Mouse (Mus musculus) ovary, adult 18-20 months (tissue): ENCODE measurements around the gene AC134908.4.
A peak's percentile ranks its signal among the peaks of the same experiment; 100 is the strongest.
"Not testable (repeated sequence)": the region's sequence is repeated elsewhere in the genome, so short reads cannot be mapped to it uniquely, and the experiment has no call there.

Experiments
- DNase-seq: peaks from one replicate; pipeline ENCODE4 v3.0.0; 2022; ENCODE audit warnings: low spot score, mixed read lengths

AC134908.4 gene

GRCm38 (mm10) chr17:25807452-25807851, 12.0 kb upstream of the AC134908.4 start:
- DNase-seq, result not testable (repeated sequence)

DNA sequence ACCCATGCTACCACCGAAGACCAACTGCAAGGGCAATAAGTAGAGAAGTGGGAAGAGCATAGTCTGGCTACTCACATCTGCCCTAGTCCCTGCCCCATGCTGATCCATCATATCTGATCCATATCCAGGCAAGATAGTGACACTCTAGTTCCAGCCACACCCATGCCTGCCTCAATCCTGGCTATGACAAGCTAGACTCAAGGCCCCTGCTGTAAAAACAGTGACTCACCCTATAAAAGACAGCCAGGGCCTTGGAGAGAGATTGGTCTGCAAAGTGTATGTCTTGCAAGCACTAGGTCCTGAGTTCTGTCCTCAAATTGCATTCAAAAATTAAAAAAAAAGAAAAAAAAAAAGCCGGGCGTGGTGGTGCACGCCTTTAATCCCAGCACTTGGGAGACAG, 11.0 kb upstream of the AC134908.4 start:
- no peak for DNase-seq

DNA sequence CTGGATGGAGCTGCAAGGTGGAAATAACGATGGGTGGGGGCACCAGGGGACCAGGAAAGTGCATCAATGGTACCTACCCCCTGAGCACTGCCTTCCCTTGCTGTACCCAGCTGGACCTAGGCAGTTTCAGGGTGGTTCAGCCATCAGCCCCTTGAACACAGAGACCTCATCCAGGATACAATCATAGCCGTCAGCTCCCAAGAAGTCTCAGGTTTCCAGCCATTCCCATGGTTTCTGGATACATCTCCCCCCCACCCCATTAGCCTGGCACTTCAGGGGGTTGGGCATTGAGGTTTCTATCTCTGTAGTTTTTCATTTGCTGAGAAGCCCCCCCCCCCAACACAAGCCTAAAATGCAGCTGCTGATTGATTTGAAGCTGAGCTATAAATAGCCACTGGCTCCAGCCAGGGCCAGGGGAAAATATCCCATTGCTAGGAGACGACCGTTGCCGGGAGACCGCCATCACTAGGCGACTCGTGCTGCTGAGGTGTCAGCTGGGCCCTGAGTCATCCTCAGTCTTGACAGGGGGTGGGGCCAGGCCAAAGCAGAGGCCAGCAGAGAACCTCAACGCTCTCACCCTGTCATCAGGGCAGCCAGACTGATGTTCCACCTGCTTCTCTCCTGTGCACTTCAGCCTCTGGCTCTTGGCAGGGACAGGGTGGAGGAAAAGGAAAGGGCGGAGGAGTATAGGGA, 7.5 kb upstream of the AC134908.4 start:
- no peak for DNase-seq

DNA sequence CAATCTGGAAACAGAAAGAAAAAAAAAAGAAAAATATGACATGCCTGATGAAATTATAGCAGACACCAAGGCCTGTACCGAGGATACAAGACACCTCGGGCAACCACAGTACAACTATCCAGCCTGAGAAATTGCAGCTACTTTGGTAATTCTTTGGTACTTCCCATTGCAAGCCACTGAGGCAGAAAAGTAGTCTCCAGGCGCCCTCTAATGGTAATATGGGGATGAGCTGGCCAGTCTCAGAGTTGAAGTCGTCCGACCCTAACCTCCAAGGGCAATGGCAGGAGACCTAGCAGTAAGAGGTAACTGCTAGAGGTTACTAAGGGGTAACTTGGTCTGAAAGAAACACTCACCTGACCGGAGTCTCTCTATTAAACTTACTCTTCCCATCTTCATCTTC, 5.6 kb upstream of the AC134908.4 start:
- no peak for DNase-seq

GRCm38 (mm10) chr17:25796951-25797369, 1.5 kb upstream of the AC134908.4 start, which contains the start of gene Metrn:
Metrn (minus strand) TSS chr17:25797136.
- DNase-seq, result peak; percentile 79

- no peak for DNase-seq
Measured at GRCm38 (mm10) chr17:25796211-25796771, 832 bp upstream of the AC134908.4 start.

- no peak for DNase-seq
Measured at GRCm38 (mm10) chr17:25794998-25795397, 461 bp downstream of the AC134908.4 start.

- no peak for DNase-seq
Measured at GRCm38 (mm10) chr17:25794197-25794596, 1.3 kb downstream of the AC134908.4 start.

- peak; percentile 62 for DNase-seq
Measured at GRCm38 (mm10) chr17:25792615-25793014, 2.8 kb downstream of the AC134908.4 start, which contains the start of gene Fam173a. Fam173a (minus strand) TSS chr17:25792901.

GRCm38 (mm10) chr17:25791843-25792527, 3.5 kb downstream of the AC134908.4 start:
- peak; percentile 66 for DNase-seq

GRCm38 (mm10) chr17:25791320-25791842, 4.1 kb downstream of the AC134908.4 start:
- no peak for DNase-seq

- DNase-seq, result no peak
Measured at GRCm38 (mm10) chr17:25786781-25787504, 8.5 kb downstream of the AC134908.4 start.

DNA sequence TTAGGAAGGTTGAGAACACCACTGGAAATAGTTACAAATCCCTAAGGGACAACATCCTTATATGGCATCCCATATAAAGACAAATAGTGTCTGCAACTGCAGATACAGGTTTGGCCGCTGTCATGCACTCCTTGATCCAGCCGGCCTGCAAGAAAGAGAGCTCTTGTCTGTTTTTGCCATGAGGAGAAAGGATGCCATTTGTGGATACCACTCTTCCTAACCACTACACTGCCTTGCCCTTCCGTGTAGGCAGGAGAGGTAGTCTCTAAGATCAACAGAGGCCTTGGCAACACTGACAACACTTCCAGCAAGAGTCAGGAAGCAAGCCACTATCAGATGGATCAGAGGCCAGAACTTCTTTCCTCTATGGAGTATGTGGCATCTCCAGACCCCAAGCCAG, 9.2 kb downstream of the AC134908.4 start, which contains the start of gene Ccdc78:
Gene Ccdc78, plus strand, starts transcription at position 301 of the 400 bp plus-strand sequence.
- no peak for DNase-seq

- peak; percentile 89 for DNase-seq
Measured at GRCm38 (mm10) chr17:25785281-25785745, 10.1 kb downstream of the AC134908.4 start, which contains the start of gene Haghl. Haghl (minus strand) TSS chr17:25785673.

DNA sequence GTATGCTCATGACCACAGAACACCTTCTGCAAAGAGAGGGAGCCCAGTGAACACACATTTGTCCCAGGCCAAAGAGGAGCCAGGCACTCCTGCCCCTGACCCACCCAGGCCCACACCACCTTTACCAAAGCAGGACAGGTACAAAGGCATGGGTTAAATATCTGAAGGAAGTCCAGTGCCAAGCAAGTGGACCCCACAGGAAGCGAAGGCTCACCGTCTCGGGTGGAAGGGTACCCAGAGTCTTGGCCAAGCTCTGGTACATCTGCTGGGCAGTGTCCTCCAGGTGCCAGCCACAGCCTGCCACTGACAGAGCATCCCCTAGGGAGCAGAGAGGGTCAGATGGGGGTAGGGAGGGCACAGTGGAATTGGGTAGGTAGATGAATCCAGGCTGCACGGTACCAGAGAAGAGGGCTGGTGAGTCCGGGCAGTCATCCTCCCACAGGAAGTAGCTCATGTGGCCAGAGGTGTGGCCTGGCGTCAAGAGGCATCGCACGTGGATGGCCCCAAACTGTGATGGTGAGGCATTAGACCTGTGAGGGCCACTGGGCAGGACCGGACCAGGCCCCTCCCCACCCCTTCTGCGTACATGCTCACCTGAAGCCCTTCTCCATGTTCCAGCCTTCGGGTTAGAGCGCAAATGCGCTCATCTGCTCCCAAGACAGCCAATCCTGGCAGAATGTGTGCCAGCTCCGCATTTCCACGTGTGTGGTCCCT, 11.4 kb downstream of the AC134908.4 start:
- no peak for DNase-seq

GRCm38 (mm10) chr17:25783086-25783485, 12.4 kb downstream of the AC134908.4 start:
- no peak for DNase-seq

GRCm38 (mm10) chr17:25781339-25781738, 14.1 kb downstream of the AC134908.4 start:
- DNase-seq, result no peak

DNA sequence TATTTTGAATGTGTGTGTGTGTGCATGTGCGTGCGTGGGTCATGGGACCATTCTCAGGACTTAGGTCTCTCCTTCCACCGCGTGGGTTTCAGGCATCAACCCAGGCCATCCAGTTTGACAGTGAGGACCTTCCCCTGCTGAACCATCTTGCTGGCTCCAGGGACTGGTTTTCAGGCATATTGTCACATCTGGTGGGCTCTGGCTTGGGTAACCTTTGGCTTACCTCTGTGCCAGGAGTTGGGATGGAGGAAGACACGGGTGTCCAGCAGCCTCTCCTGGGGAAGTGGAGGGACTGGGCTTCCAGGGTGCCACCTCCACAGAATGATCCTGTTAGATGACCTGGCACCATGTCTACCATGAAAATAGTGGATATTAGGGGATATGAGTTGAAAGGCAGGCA, 17.5 kb downstream of the AC134908.4 start:
- DNase-seq, result no peak

GRCm38 (mm10) chr17:25775318-25776062, 20.0 kb downstream of the AC134908.4 start:
- DNase-seq, result no peak

DNA sequence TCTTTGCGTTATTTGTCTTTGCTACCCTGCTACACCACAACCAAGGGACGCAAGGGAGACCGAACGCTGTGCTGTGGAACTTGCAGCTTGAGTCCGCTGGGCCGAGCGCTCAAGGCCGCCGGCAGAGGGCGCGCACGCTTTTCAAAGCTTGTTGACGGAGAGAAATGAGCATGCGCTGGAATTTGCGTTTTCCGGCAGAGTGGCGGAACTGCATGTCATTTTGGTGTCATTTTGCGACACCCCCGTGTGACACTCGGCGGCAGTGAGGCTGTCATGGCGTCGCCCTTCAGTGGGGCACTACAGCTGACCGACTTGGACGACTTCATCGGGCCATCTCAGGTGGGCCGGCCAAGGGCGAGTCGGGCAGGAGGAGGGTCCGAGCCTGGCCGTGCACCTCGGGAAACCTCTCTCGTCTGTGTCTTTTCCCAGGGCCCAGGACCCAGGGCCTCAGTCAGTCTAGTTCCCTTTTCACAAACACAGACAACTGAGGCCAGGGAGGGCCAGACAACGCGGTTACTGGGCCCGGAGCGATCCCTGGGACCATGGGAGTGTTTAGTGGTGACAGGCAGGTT, 21.8 kb downstream of the AC134908.4 start, which contains the start of gene Narfl:
Gene Narfl, plus strand, starts transcription at position 228 of the 572 bp plus-strand sequence.
- peak; percentile 92 for DNase-seq
